Mouse (Mus musculus) layer of hippocampus, adult 2 months (tissue): ENCODE measurements at regions not wholly inside any gene's neighbourhood (a gene's known extent, or its start where the extent isn't known, plus 50 kb on each side); places are given as distances from the start of the nearest gene placed in this dataset.

Experiments
- DNase-seq, 2 experiments: peaks; one replicate each; pipeline ENCODE4 v3.0.0; 2022; ENCODE audit warnings: low spot score in 2 of 2
- H3K27ac ChIP-seq: fragments of 200-600 bp; 2 replicates; pipeline ENCODE4 v1.8.1; 2022
- H3K4me3 ChIP-seq: fragments of 200-600 bp; 2 replicates; pipeline ENCODE4 v1.8.1; 2022; ENCODE audit warnings: mild to moderate bottlenecking
- CTCF ChIP-seq: fragments of 200-600 bp; conservative IDR thresholded peaks from 2 replicates; pipeline ENCODE4 v1.8.1; 2022; ENCODE audit warnings: antibody characterized with exemption, mild to moderate bottlenecking, moderate library complexity

GRCm38 (mm10) chr1:33395733-33396132 lies 273.9 kb downstream of the Prim2 start:
- no peak for TF ChIP-seq CTCF
- DNase-seq: no peak
- Histone ChIP-seq H3K27ac (no peak overlapping the region), H3K4me3 (no peak overlapping the region)

DNA sequence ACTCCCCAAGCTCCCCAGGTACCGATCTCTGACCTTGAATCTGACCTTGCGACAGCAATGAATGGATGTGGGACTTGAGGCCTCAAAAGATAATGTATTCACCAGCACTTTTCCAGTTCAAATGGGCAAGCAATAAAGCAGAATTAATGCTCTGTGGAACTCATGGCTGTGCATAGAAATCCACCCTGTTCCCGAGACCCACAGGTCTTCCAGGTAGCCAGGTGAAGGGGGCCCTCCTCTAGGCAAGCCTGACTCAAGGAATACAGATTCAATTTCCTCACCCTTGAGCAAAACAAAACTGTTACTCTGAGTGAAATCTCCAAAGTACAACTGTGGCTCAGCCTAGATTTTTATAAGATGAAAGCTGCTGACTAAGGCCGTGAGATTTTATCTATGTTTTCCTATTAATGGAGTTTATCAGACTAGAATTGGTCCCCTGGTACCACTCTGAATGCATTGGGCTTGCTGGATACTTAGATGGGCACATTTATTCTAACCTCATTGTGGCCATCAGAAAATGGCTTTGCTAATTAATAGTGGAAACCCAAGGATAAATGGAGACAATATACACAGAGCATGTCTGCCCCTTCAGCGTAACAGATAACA lies 274.5 kb downstream of the Prim2 start:
- Histone ChIP-seq H3K27ac (no peak overlapping the region), H3K4me3 (no peak overlapping the region)
- no peak for TF ChIP-seq CTCF
- no peak for DNase-seq

- no peak for TF ChIP-seq CTCF
- Histone ChIP-seq H3K27ac (no peak overlapping the region), H3K4me3 (no peak overlapping the region)
- no peak for DNase-seq
Measured at GRCm38 (mm10) chr1:33370796-33371195, 298.8 kb downstream of the Prim2 start.

- no peak overlapping the region for H3K27ac ChIP-seq
- 0 out of 2 replicates have a peak, but pooled peaks have one; percentile 2 for TF ChIP-seq CTCF
- peak overlapping the region; percentile 1; the same call in 1 of the 2 replicates for H3K4me3 ChIP-seq
- no peak for DNase-seq
Measured at GRCm38 (mm10) chr1:33362688-33363426, 306.7 kb downstream of the Prim2 start.

- TF ChIP-seq CTCF: no peak
- H3K4me3 ChIP-seq: no peak overlapping the region
- H3K27ac ChIP-seq: no peak overlapping the region
- DNase-seq: peak; percentile 2 to 21
Measured at GRCm38 (mm10) chr1:33334061-33334460, 335.5 kb downstream of the Prim2 start.
